Mouse (Mus musculus) naive thymus-derived CD4-positive, alpha-beta T cell, adult 5 months (primary cell): Measurements from ENCODE around the gene Plpp2. TPM values are rescaled to one million over a fixed set of nuclear protein-coding genes. Genes with fewer than 3 reads are reported as not detected.

ENCODE experiments used
- polyA plus RNA-seq: library from polyadenylated mRNA; unstranded; fragments of 100-300 nt; shearing (Covaris generic); gene quantifications from one replicate; pipeline ENCODE4 v1.2.1, GENCODE M21; 2017

Plpp2 gene
- 0.82 TPM for polyA plus RNA-seq

GRCm38 (mm10) chr10:79533126-79533911 is at the start of gene Plpp2:
TSS of gene Plpp2 (minus strand) at chr10:79533796.

GRCm38 (mm10) chr10:79554330-79555237 is 21.0 kb upstream of the Plpp2 start, which contains the start of gene Mier2:
TSS of gene Mier2 (minus strand) at chr10:79555199.

Other genes starting within 250 kb of the Plpp2 start
- gene Vmn2r82, start 177.3 kb downstream of the Plpp2 start, polyA plus RNA-seq = not detected
- not detected for gene Vmn2r83, start 65.1 kb downstream of the Plpp2 start, polyA plus RNA-seq
- 62.4 TPM for gene Mier2, start 21.4 kb upstream of the Plpp2 start, polyA plus RNA-seq
- gene Theg, start 53.5 kb upstream of the Plpp2 start, polyA plus RNA-seq = not detected
- gene C2cd4c, start 80.2 kb upstream of the Plpp2 start, polyA plus RNA-seq = not detected
- not detected for gene Shc2, start 104.1 kb upstream of the Plpp2 start, polyA plus RNA-seq
- gene Odf3l2, start 111.9 kb upstream of the Plpp2 start, polyA plus RNA-seq = not detected
- gene Madcam1, start 130.8 kb upstream of the Plpp2 start, polyA plus RNA-seq = not detected
- gene Tpgs1, start 135.6 kb upstream of the Plpp2 start, polyA plus RNA-seq = 24.9 TPM
- 81.2 TPM for gene Cdc34, start 148.4 kb upstream of the Plpp2 start, polyA plus RNA-seq
- 0.90 TPM for gene Gzmm, start 155.2 kb upstream of the Plpp2 start, polyA plus RNA-seq
- 151 TPM for gene Bsg, start 170.7 kb upstream of the Plpp2 start, polyA plus RNA-seq
- gene Hcn2, start 182.8 kb upstream of the Plpp2 start, polyA plus RNA-seq = not detected
- gene Polrmt, start 212.8 kb upstream of the Plpp2 start, polyA plus RNA-seq = 45.2 TPM
- gene Fgf22, start 221.3 kb upstream of the Plpp2 start, polyA plus RNA-seq = 0.21 TPM
- gene Rnf126, start 233.2 kb upstream of the Plpp2 start, polyA plus RNA-seq = 59.0 TPM
- 0.52 TPM for gene Fstl3, start 243.5 kb upstream of the Plpp2 start, polyA plus RNA-seq